In genomic region chr12:33057231-33058048, GRCm38 (mm10) we compare ENCODE assay signal across 8 mouse cellular contexts. TPM values are rescaled to one million over a fixed set of nuclear protein-coding genes. Genes with fewer than 3 reads are reported as not detected.
DNase-seq lines count a peak whose midpoint lies in the region; ATAC-seq lines count a peak whose summit lies in the region.

No protein-coding gene starts in this region.

- H3K4me1 ChIP-seq in heart, embryonic 13.5 days = peaks cover 27% of the 10 kb centered on the region
- H3K4me1 ChIP-seq in kidney, embryonic 14.5 days (ENCODE audit: control insufficient read depth, insufficient read depth, low read length) = peaks cover 12% of the 10 kb centered on the region

- DNase-seq in 3134 (ENCODE audit: extremely low read depth, insufficient read length, low spot score) (peak; percentile 69), MN1 (ENCODE audit: low spot score) (peak; percentile 80)
- peak; percentile 48 for DNase-seq in embryo, embryonic 11.5 days (ENCODE audit: low read depth, low spot score)
- DNase-seq in lung, postnatal 10 days = peak; percentile 34
- peak; percentile 75 for DNase-seq in retina, embryonic 14.5 days (ENCODE audit: low spot score)
- DNase-seq in urinary bladder, adult 2 months (ENCODE audit: low spot score) = no peak

- H3K27me3 ChIP-seq in heart, embryonic 13.5 days (replicated peaks) = 0 out of 2 replicates have a peak, but pooled peaks cover 3% of the 10 kb centered on the region
- no peaks in the 10 kb centered on the region for H3K27me3 ChIP-seq in kidney, embryonic 14.5 days (ENCODE audit: control insufficient read depth, insufficient read depth, low read length)

- H3K36me3 ChIP-seq in heart, embryonic 13.5 days = no peaks in the 10 kb centered on the region
- H3K36me3 ChIP-seq in kidney, embryonic 14.5 days (ENCODE audit: control insufficient read depth, insufficient read depth, low read length) = no peaks in the 10 kb centered on the region

- peak overlapping the region; percentile 43 for H3K27ac ChIP-seq in heart, embryonic 13.5 days (replicated peaks)
- H3K27ac ChIP-seq in kidney, embryonic 14.5 days (ENCODE audit: low read depth, low read length) = no peak overlapping the region

- 13% methylated on average over 19 of the region's 19 CpGs for WGBS in heart, embryonic 13.5 days
- 10% methylated on average over 19 of the region's 19 CpGs for WGBS in kidney, embryonic 14.5 days

- H3K9ac ChIP-seq in heart, embryonic 13.5 days = peak overlapping the region; percentile 77
- H3K9ac ChIP-seq in kidney, embryonic 14.5 days (ENCODE audit: low read depth, low read length) = peak overlapping the region; percentile 5

- ATAC-seq in heart, embryonic 13.5 days (ENCODE audit: extremely low read depth, insufficient number of reproducible peaks, low FRiP score, low TSS enrichment) = no peak
- ATAC-seq in kidney, embryonic 14.5 days (ENCODE audit: low FRiP score, low TSS enrichment) = peak; percentile 81

- H3K9me3 ChIP-seq in heart, embryonic 13.5 days = no peaks in the 10 kb centered on the region
- H3K9me3 ChIP-seq in kidney, embryonic 14.5 days (ENCODE audit: control insufficient read depth, low read length) = no peaks in the 10 kb centered on the region

- peak overlapping the region; percentile 72 for H3K4me2 ChIP-seq in heart, embryonic 13.5 days
- H3K4me2 ChIP-seq in kidney, embryonic 14.5 days (replicated peaks; ENCODE audit: low read depth, low read length) = peak overlapping the region; percentile 38

- H3K4me3 ChIP-seq in heart, embryonic 13.5 days = peak overlapping the region; percentile 42
- peak overlapping the region; percentile 5; the same call in 1 of the 2 replicates for H3K4me3 ChIP-seq in kidney, embryonic 14.5 days (ENCODE audit: low read length)

RNA-seq across cellular contexts. Expression of gene Cdhr3, which starts 35.2 kb away (rescaled TPM):
- polyA plus RNA-seq in heart, embryonic 13.5 days (2015; fragmentation: Nextera tagmentation; extraction: Ambion mirVana) = 0.17 and 0.36 TPM in 2 replicates
- not detected in 2 replicates for polyA plus RNA-seq in kidney, embryonic 14.5 days (2014; fragmentation: Nextera tagmentation; extraction: Ambion mirVana)
- polyA plus RNA-seq in urinary bladder, adult 2 months (2012; rRNA removed) = 0.07 TPM in 1 of 2 replicates, not detected in the other
